Mouse (Mus musculus) cortical plate, adult 2 months (tissue): ENCODE measurements around the gene Fam192a.

Experiments
- CTCF ChIP-seq: fragments of 200-500 bp; IDR thresholded peaks from 2 replicates; pipeline ENCODE4 v1.5.1; 2011; ENCODE audit warnings: mild to moderate bottlenecking, control low read depth, low read length; ENCODE audit not compliant: insufficient read depth; ENCODE audit errors: extremely low read depth
- POLR2A ChIP-seq: fragments of 200-500 bp; IDR thresholded peaks from 2 replicates; pipeline ENCODE4 v1.6.1; 2011; ENCODE audit warnings: mild to moderate bottlenecking, low read length, control low read depth; ENCODE audit not compliant: insufficient read depth; ENCODE audit errors: extremely low read depth

- TF ChIP-seq POLR2A (no peak), CTCF (no peak)
Observed at GRCm38 (mm10) chr8:94561256-94561655, 40.5 kb downstream of the Fam192a start.
